ENCODE assay signal across 28 mouse cellular contexts in the genomic region with DNA sequence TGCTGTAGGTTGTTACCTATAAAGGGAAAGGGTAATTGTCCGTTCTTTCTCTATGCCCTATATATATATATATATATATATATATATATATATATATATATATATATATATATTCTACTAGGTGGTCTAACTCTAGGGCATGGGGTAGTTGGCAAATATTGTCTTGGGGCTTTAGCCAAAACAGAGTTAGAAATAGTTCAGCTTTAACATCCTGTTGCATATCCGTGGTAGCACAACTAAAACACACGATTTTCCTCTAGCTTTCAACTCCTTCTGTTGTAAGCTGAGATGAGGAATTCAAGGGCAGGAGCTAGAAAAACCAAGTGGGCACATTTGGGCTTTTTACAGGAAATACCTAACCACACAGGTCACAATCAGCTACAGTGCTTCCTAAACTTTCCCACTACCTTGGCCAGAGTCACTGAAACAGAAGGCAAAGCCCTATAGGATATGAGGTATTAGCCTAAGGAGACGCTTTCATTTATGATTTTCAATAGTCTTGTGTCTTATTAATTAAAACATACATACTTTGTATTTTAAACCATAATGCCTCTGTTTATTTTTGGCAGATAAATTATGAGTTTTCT.
DNase-seq lines count a peak whose midpoint lies in the region; ATAC-seq lines count a peak whose summit lies in the region.
"Had no signal": no experiment of that assay in that cellular context is flagged by ENCODE, and none has a peak within 500 bp of the region (broad histone marks: within the 10 kb centered on the region; RNA-seq: fewer than 3 reads in every experiment).

No protein-coding gene starts in this region.

- peak; percentile 67 for ATAC-seq in limb, embryonic 13.5 days (ENCODE audit: low FRiP score, low read depth)
- peak; percentile 61; the same call in 1 of the 2 replicates for ATAC-seq in limb, embryonic 15.5 days (ENCODE audit: insufficient number of reproducible peaks, low FRiP score, low TSS enrichment, low read depth)
- ATAC-seq in forebrain, embryonic 11.5 days (replicated peaks; ENCODE audit: low FRiP score), result no peak
- ATAC-seq: activated CD4-positive, CD25-positive, alpha-beta regulatory T cell, adult 4 months; CD4-positive, CD25-positive, alpha-beta regulatory T cell, adult 4 months; forebrain, embryonic 13.5 days; forebrain, embryonic 15.5 days; forebrain, postnatal 0 days; Patski had no signal

- 67% methylated on average over 4 of the region's 4 CpGs for WGBS in limb, embryonic 13.5 days
- 86% methylated on average over 4 of the region's 4 CpGs for WGBS in limb, embryonic 10.5 days
- 57% methylated on average over 4 of the region's 4 CpGs for WGBS in limb, embryonic 15.5 days
- WGBS in forebrain, embryonic 11.5 days, result 91% methylated on average over 4 of the region's 4 CpGs

- no peak overlapping the region for H3K4me3 ChIP-seq in limb, embryonic 13.5 days
- no peak overlapping the region for H3K4me3 ChIP-seq in limb, embryonic 10.5 days
- H3K4me3 ChIP-seq in limb, embryonic 15.5 days, result no peak overlapping the region
- H3K4me3 ChIP-seq in forebrain, embryonic 11.5 days (ENCODE audit: low read depth, low read length), result no peak overlapping the region
- H3K4me3 ChIP-seq: embryonic facial prominence, embryonic 12.5 days; embryonic facial prominence, embryonic 15.5 days; erythroblast, embryonic 14.5 days; forebrain, embryonic 10.5 days; forebrain, embryonic 13.5 days; forebrain, embryonic 15.5 days had no signal

- H3K27ac ChIP-seq in limb, embryonic 13.5 days, result no peak overlapping the region
- H3K27ac ChIP-seq in limb, embryonic 10.5 days, result no peak overlapping the region
- H3K27ac ChIP-seq in limb, embryonic 15.5 days, result no peak overlapping the region
- H3K27ac ChIP-seq in forebrain, embryonic 11.5 days (ENCODE audit: low read depth, low read length), result no peak overlapping the region
- H3K27ac ChIP-seq: embryonic facial prominence, embryonic 12.5 days; embryonic facial prominence, embryonic 15.5 days; forebrain, embryonic 10.5 days; forebrain, embryonic 13.5 days; forebrain, embryonic 15.5 days had no signal

- H3K9ac ChIP-seq in limb, embryonic 13.5 days, result no peak overlapping the region
- no peak overlapping the region for H3K9ac ChIP-seq in limb, embryonic 15.5 days
- no peak overlapping the region for H3K9ac ChIP-seq in forebrain, embryonic 11.5 days (ENCODE audit: low read length)
- H3K9ac ChIP-seq: embryonic facial prominence, embryonic 12.5 days; embryonic facial prominence, embryonic 15.5 days; forebrain, embryonic 13.5 days; forebrain, embryonic 15.5 days; forebrain, postnatal 0 days had no signal

- H3K36me3 ChIP-seq in limb, embryonic 13.5 days, result no peaks in the 10 kb centered on the region
- no peaks in the 10 kb centered on the region for H3K36me3 ChIP-seq in limb, embryonic 10.5 days
- no peaks in the 10 kb centered on the region for H3K36me3 ChIP-seq in limb, embryonic 15.5 days
- no peaks in the 10 kb centered on the region for H3K36me3 ChIP-seq in forebrain, embryonic 11.5 days (ENCODE audit: control insufficient read depth, insufficient read depth, low read length)
- H3K36me3 ChIP-seq: embryonic facial prominence, embryonic 12.5 days; embryonic facial prominence, embryonic 15.5 days; forebrain, embryonic 10.5 days; forebrain, embryonic 15.5 days; G1E had no signal

- no peak for DNase-seq in limb, embryonic 10.5 days (ENCODE audit: low spot score)
- DNase-seq in 416B (ENCODE audit: low read depth), result peak; percentile 4
- DNase-seq in forelimb bud, embryonic 11.5 days (ENCODE audit: low read depth, low spot score), result peak; percentile 17
- DNase-seq in layer of hippocampus, adult 9-11 months, result no peak
- DNase-seq in forebrain, embryonic 11.5 days (ENCODE audit: low spot score), result no peak
- DNase-seq: adrenal gland, adult 8-10 months; adrenal gland, postnatal 14 days; adrenal gland, postnatal 36 days; B cell, adult 2 months; cerebellum, adult 11-12 months; cerebellum, adult 2 months; cerebellum, adult 9-10 months; cerebellum, postnatal 10 days; cerebellum, postnatal 25 days; forebrain, postnatal 0 days had no signal

- H3K4me2 ChIP-seq in limb, embryonic 13.5 days (replicated peaks), result no peak overlapping the region
- no peak overlapping the region for H3K4me2 ChIP-seq in limb, embryonic 15.5 days
- H3K4me2 ChIP-seq in forebrain, embryonic 11.5 days (ENCODE audit: low read depth, low read length, severe bottlenecking), result no peak overlapping the region
- H3K4me2 ChIP-seq: embryonic facial prominence, embryonic 12.5 days; embryonic facial prominence, embryonic 15.5 days; forebrain, embryonic 13.5 days; forebrain, embryonic 15.5 days had no signal

- no peaks in the 10 kb centered on the region for H3K9me3 ChIP-seq in limb, embryonic 13.5 days
- H3K9me3 ChIP-seq in limb, embryonic 10.5 days (replicated peaks), result no peaks in the 10 kb centered on the region
- no peaks in the 10 kb centered on the region for H3K9me3 ChIP-seq in limb, embryonic 15.5 days
- no peaks in the 10 kb centered on the region for H3K9me3 ChIP-seq in forebrain, embryonic 11.5 days (ENCODE audit: control insufficient read depth, low read length)
- H3K9me3 ChIP-seq: embryonic facial prominence, embryonic 12.5 days; embryonic facial prominence, embryonic 15.5 days; forebrain, embryonic 10.5 days; forebrain, embryonic 13.5 days; forebrain, embryonic 15.5 days; G1E had no signal

- H3K4me1 ChIP-seq in limb, embryonic 13.5 days, result peaks cover 13% of the 10 kb centered on the region
- peaks cover 4% of the 10 kb centered on the region; the same call in 1 of the 2 replicates for H3K4me1 ChIP-seq in limb, embryonic 10.5 days
- H3K4me1 ChIP-seq in limb, embryonic 15.5 days, result 0 out of 2 replicates have a peak, but pooled peaks cover 6% of the 10 kb centered on the region
- H3K4me1 ChIP-seq in forebrain, embryonic 11.5 days (replicated peaks; ENCODE audit: control insufficient read depth, insufficient read depth, low read length), result no peaks in the 10 kb centered on the region; the same call in 1 of the 2 replicates
- H3K4me1 ChIP-seq: embryonic facial prominence, embryonic 12.5 days; embryonic facial prominence, embryonic 15.5 days had no signal

- no peaks in the 10 kb centered on the region for H3K27me3 ChIP-seq in limb, embryonic 13.5 days
- H3K27me3 ChIP-seq in limb, embryonic 10.5 days (ENCODE audit: low read depth, poor library complexity, severe bottlenecking), result no peaks in the 10 kb centered on the region
- H3K27me3 ChIP-seq in limb, embryonic 15.5 days, result no peaks in the 10 kb centered on the region
- no peaks in the 10 kb centered on the region for H3K27me3 ChIP-seq in forebrain, embryonic 11.5 days (ENCODE audit: control insufficient read depth, insufficient read depth, low read length)
- H3K27me3 ChIP-seq: CH12.LX; embryonic facial prominence, embryonic 12.5 days; embryonic facial prominence, embryonic 15.5 days; forebrain, embryonic 13.5 days; forebrain, embryonic 15.5 days had no signal

Comparison
In these comparisons a context has a peak if more than half of its experiments do, and no peak if none do; other contexts are left out.
1. DNase-seq: peak in 416B (single experiment) and forelimb bud, embryonic 11.5 days (single experiment); none in limb, embryonic 10.5 days (single experiment), layer of hippocampus, adult 9-11 months (single experiment) and forebrain, embryonic 11.5 days (single experiment).